Mouse (Mus musculus) heart, adult 2 months (tissue): ENCODE data around the gene Ttc13. TPM values are rescaled to one million over a fixed set of nuclear protein-coding genes. Genes with fewer than 3 reads are reported as not detected.

Experiments
- DNase-seq, 2 experiments: peaks; one replicate each; pipeline ENCODE4 v3.0.0; 2021
- H3K27ac ChIP-seq: fragments of 200-600 bp; 2 replicates; pipeline ENCODE4 v1.8.1; 2022
- H3K27me3 ChIP-seq: fragments of 200-500 bp; 2 replicates; pipeline ENCODE4 v1.6.1; 2012; ENCODE audit warnings: mild to moderate bottlenecking, low read length, inconsistent platforms, mixed read lengths; ENCODE audit not compliant: control insufficient read depth, insufficient read depth
- H3K36me3 ChIP-seq: fragments of 200-500 bp; 2 replicates; pipeline ENCODE4 v1.6.1; 2012; ENCODE audit warnings: low read length, inconsistent platforms; ENCODE audit not compliant: control insufficient read depth, insufficient read depth
- H3K4me1 ChIP-seq: fragments of 200-500 bp; 2 replicates; pipeline ENCODE4 v1.6.1; 2011; ENCODE audit warnings: low read length; ENCODE audit not compliant: control insufficient read depth, insufficient read depth
- H3K4me3 ChIP-seq: fragments of 200-600 bp; 2 replicates; pipeline ENCODE4 v1.8.1; 2022
- H3K79me2 ChIP-seq: fragments of 200-500 bp; replicated peaks from 2 replicates; pipeline ENCODE4 v1.6.1; 2012; ENCODE audit warnings: mild to moderate bottlenecking, inconsistent platforms, low read length, moderate library complexity, mixed read lengths; ENCODE audit not compliant: control insufficient read depth, insufficient read depth
- H3K9ac ChIP-seq: fragments of 200-500 bp; 2 replicates; pipeline ENCODE4 v1.6.1; 2012; ENCODE audit warnings: low read depth, mild to moderate bottlenecking, control low read depth, inconsistent platforms, low read length, mixed read lengths
- CTCF ChIP-seq: fragments of 200-600 bp; IDR thresholded peaks from 2 replicates; pipeline ENCODE4 v1.8.1; 2022; ENCODE audit warnings: antibody characterized with exemption, mild to moderate bottlenecking, moderate library complexity
- EP300 ChIP-seq: fragments of 200-500 bp; IDR thresholded peaks from 2 replicates; pipeline ENCODE4 v1.6.1; 2011; ENCODE audit warnings: low read depth, low read length, control low read depth; ENCODE audit not compliant: insufficient read depth
- POLR2A ChIP-seq: fragments of 200-500 bp; IDR thresholded peaks from 2 replicates; pipeline ENCODE4 v1.6.1; 2011; ENCODE audit warnings: mild to moderate bottlenecking, low read depth, low read length, control low read depth; ENCODE audit not compliant: insufficient read depth
- whole genome bisulfite sequencing: fragments of 180-500 bp; shearing (Covaris S2); methylation state at CpG from one replicate; pipeline ENCODE4 v1.1.7; 2018; 5-methylcytosine and 5-hydroxymethylcytosine counted together
- intact Hi-C: fragments of 180-260 bp; cut with DNase I; formaldehyde crosslinking; loops from one replicate; pipeline ENCODE4 v1.15.1; 2025
- polyA plus RNA-seq: library from polyadenylated mRNA; depleted of rRNA; stranded (reverse); fragments of >200 nt; gene quantifications from 2 replicates; pipeline ENCODE4 v1.2.3, GENCODE M21; 2012
- total RNA-seq, 2 experiments: library from RNA; stranded (reverse); gene quantifications; 2 replicates each; pipeline ENCODE4 v1.2.3; 2021

Gene Ttc13
- total and polyA plus RNA-seq, 3 experiments, result 8.1 to 15.1 (median 14.7) TPM

- TF ChIP-seq POLR2A (no peak), EP300 (no peak), CTCF (no peak)
These were observed 53.0 kb downstream of the Ttc13 start for GRCm38 (mm10) chr8:124668798-124669197.

GRCm38 (mm10) chr8:124664414-124664813, 57.4 kb downstream of the Ttc13 start:
- H3K36me3 ChIP-seq, result peaks cover 8% of the 10 kb centered on the region
- H3K4me1 ChIP-seq, result peaks cover 9% of the 10 kb centered on the region
- H3K9ac ChIP-seq, result no peak overlapping the region
- no peaks in the 10 kb centered on the region for H3K27me3 ChIP-seq
- no peak overlapping the region for H3K27ac ChIP-seq
- intact Hi-C loops, result no loop called here
- no peak for TF ChIP-seq CTCF
- H3K4me3 ChIP-seq, result no peak overlapping the region
- WGBS, result 39% methylated on average over 3 of the region's 3 CpGs
- no peaks in the 10 kb centered on the region for H3K79me2 ChIP-seq
- DNase-seq, result no peak

More at GRCm38 (mm10) chr8:124668798-124669197, 53.0 kb downstream of the Ttc13 start:
- DNase-seq, result no peak
- WGBS, result 76% methylated on average over 3 of the region's 3 CpGs
- Histone ChIP-seq H3K27me3 (no peaks in the 10 kb centered on the region), H3K79me2 (no peaks in the 10 kb centered on the region), H3K27ac (no peak overlapping the region), H3K36me3 (no peaks in the 10 kb centered on the region), H3K4me3 (no peak overlapping the region), H3K4me1 (no peaks in the 10 kb centered on the region), H3K9ac (no peak overlapping the region)
- intact Hi-C loops, result no loop called here

GRCm38 (mm10) chr8:124663874-124664230, 57.9 kb downstream of the Ttc13 start:
- WGBS, result 67% methylated on average over 4 of the region's 4 CpGs
- Histone ChIP-seq H3K4me3 (no peak overlapping the region), H3K79me2 (no peaks in the 10 kb centered on the region), H3K27ac (peak overlapping the region; percentile 89), H3K4me1 (peaks cover 9% of the 10 kb centered on the region), H3K36me3 (peaks cover 10% of the 10 kb centered on the region), H3K27me3 (no peaks in the 10 kb centered on the region), H3K9ac (no peak overlapping the region)
- no peak for DNase-seq
- intact Hi-C loops, result no loop called here
- no peak for TF ChIP-seq POLR2A
- TF ChIP-seq EP300, result no peak
- TF ChIP-seq CTCF, result no peak

- H3K4me1 ChIP-seq, result peaks cover 9% of the 10 kb centered on the region
- intact Hi-C loops, result no loop called here
- H3K9ac ChIP-seq, result peak within 1 kb of the TSS; percentile 94
- peak within 1 kb of the TSS; percentile 66 for H3K4me3 ChIP-seq
- peak; percentile 93 to 94 for DNase-seq
- peaks cover 10% of the 10 kb centered on the region for H3K36me3 ChIP-seq
- WGBS, result 5% methylated on average over 43 of the region's 69 CpGs
- no peaks in the 10 kb centered on the region for H3K79me2 ChIP-seq
- H3K27me3 ChIP-seq, result no peaks in the 10 kb centered on the region
- peak within 1 kb of the TSS; percentile 89 for H3K27ac ChIP-seq
- TF ChIP-seq EP300 (no peak), CTCF (peak; percentile 40), POLR2A (peak; percentile 66; the same call in 1 of the 2 replicates)
These were observed 58.5 kb downstream of the Ttc13 start, which contains the start of gene 2310022B05Rik for GRCm38 (mm10) chr8:124663112-124663873. TSS of gene 2310022B05Rik (minus strand) at chr8:124663369.

GRCm38 (mm10) chr8:124662446-124663111, 59.2 kb downstream of the Ttc13 start:
- DNase-seq, result peak in 1 of 2 experiments; percentile 40
- Histone ChIP-seq H3K79me2 (no peaks in the 10 kb centered on the region), H3K27me3 (no peaks in the 10 kb centered on the region), H3K27ac (peak overlapping the region; percentile 89), H3K4me1 (peaks cover 13% of the 10 kb centered on the region), H3K9ac (peak overlapping the region; percentile 94), H3K4me3 (peak overlapping the region; percentile 66), H3K36me3 (peaks cover 10% of the 10 kb centered on the region)
- no peak for TF ChIP-seq EP300
- TF ChIP-seq CTCF, result no peak
- TF ChIP-seq POLR2A, result no peak; the same call in 1 of the 2 replicates
- intact Hi-C loops, result no loop called here
- under 1% methylated on average over 42 of the region's 49 CpGs for WGBS

- H3K79me2 ChIP-seq, result no peaks in the 10 kb centered on the region
- H3K36me3 ChIP-seq, result peaks cover 10% of the 10 kb centered on the region
- intact Hi-C loops, result no loop called here
- H3K27me3 ChIP-seq, result no peaks in the 10 kb centered on the region
- peak overlapping the region; percentile 89 for H3K27ac ChIP-seq
- H3K4me3 ChIP-seq, result peak overlapping the region; percentile 66
- TF ChIP-seq POLR2A (no peak), EP300 (no peak), CTCF (no peak)
- peak overlapping the region; percentile 94 for H3K9ac ChIP-seq
- 5% methylated on average over 9 of the region's 9 CpGs for WGBS
- H3K4me1 ChIP-seq, result peaks cover 15% of the 10 kb centered on the region
- peak; percentile 36 to 44 for DNase-seq
These were observed 60.0 kb downstream of the Ttc13 start for GRCm38 (mm10) chr8:124661781-124662180.
